Mouse (Mus musculus): ENCODE results near the gene Tecta.

Gene Tecta

GRCm38 (mm10) chr9:42317337-42317736 lies 82.4 kb downstream of the Tecta start:
- DNase-seq, result no peak

- no peak for DNase-seq
Measured at GRCm38 (mm10) chr9:42315816-42316215, 83.9 kb downstream of the Tecta start.

DNA sequence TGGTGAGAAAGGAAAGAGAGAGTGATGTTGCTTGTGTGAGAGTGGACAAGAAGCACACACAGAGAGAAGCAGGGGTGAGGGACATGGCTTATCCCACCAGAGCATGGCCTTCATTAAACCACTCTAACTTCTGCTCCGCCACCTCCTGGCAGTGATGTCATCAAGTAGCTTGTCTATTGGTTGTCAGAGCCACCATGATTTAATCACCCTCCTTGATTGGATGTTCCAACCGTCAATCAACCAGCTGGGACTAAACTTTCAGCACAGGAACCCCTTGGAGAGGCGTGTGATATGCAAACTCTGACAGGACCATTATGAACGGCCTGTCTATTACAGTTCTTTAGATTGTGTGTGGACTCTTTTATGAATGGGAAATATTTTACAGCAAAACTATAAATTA lies 84.8 kb downstream of the Tecta start:
- DNase-seq, result no peak

- no peak for DNase-seq
Measured at GRCm38 (mm10) chr9:42314388-42314787, 85.3 kb downstream of the Tecta start.

GRCm38 (mm10) chr9:42313872-42314271 lies 85.9 kb downstream of the Tecta start:
- DNase-seq, result no peak

DNA sequence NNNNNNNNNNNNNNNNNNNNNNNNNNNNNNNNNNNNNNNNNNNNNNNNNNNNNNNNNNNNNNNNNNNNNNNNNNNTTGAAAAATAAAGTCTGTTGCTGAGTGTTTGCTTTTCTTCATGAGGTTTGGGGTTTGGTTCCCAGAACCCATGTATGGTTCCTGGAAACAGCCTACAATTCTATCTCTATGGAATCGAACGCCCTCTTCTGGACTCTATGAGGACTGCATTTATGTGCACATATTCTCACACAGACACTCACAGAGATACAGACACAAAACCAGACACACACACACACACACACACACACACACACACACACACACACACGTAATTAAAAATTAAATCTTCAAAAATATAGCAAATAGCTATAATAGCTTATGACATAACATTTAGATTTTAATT lies 88.4 kb downstream of the Tecta start:
- no peak for DNase-seq

- no peak for DNase-seq
Measured at GRCm38 (mm10) chr9:42303894-42304293, 95.8 kb downstream of the Tecta start.

DNA sequence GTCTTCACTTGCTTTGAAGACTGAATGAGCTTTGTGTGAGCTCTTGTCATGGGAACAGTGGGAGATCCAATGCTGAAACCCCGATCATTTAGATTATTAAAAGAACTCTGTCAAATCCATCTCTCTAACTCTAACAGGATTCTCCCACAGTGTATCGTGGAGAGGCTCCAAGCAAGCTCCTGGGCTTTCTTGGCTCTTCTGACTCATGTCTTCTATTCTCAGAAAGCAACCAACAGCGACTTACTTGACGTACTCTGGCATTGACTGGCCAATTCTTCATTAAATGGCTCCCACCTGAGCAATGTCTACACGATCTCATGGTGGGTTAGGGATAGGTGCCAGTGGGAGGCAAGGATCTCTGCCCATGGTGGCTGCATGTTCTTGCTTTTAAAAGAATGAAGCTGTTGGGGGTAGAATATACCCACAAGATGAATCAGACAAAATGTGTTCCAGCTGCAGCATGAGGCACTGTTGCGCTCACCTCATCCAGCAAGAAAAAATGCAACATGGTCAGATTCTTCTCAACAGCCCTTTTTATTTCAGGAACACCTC lies 98.6 kb downstream of the Tecta start:
- no peak for DNase-seq

GRCm38 (mm10) chr9:42296297-42296922 lies 103.3 kb downstream of the Tecta start:
- DNase-seq, result no peak

DNA sequence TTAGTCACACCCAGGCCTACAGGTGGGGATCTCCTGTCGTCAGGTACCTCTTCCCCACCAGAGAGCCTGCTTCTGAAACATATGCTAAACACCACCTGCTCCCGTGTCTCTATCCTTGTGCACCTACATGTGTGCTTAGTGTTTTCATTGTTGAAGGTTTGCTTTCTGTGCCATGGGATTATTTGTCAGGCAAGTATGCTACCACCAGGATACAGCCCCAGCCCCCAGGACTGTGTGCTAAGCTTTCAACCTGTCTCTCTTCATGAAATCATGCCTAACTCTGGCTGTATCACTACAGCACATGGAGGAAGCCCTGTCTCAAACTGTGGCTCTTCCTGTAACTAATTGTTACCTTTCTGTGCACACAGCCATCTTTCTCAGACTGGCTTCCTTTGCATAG lies 105.6 kb downstream of the Tecta start:
- DNase-seq, result no peak

DNA sequence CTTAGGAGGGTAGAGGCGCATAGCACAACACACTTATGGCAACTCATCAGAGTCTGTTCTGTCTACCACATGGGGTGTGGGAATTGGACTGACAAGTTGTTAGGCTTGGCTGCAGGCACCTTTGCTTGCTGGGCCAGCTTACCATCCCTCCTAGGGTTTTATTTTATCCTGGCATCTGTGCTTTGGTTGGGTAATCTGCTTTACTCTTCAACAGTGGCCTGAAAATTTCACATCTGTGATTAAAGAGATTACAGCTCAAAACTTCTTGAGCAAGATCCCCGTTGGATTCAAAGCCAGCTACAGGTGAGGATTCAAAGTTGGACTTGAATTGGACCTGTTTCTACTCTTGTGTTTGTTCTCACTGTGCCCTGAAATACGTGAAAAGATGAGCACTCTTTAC lies 106.1 kb downstream of the Tecta start:
- DNase-seq, result no peak

DNA sequence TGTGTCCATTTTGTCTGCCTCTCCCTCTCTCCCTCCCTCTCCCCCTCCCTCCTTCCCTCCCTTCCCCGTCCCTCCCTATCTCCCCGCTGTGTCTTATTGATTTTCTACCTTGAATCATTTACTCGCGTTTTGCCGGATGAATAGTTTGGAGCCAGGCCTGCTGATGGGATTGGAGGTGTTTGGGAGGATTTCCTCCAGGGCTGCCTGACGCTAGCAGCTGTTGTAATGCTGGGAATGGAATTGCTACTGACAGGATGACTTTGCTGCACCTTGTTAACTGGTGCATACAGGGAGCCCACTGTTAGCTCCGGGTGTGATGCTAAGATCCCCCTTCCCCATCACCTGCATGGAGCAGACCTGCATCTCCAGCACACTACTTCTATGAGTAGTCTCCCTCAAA lies 106.7 kb downstream of the Tecta start:
- DNase-seq, result no peak

GRCm38 (mm10) chr9:42279676-42280075 lies 120.1 kb downstream of the Tecta start:
- no peak for DNase-seq

Data from right cerebral cortex, postnatal 25 days (tissue).